Mouse (Mus musculus) ES-Bruce4 (cell line): ENCODE data around the gene Rab31. TPM values are rescaled to one million over a fixed set of nuclear protein-coding genes. Genes with fewer than 3 reads are reported as not detected.

Experiments used
- H3K27ac ChIP-seq: 2 replicates; pipeline ENCODE4 v1.5.1; 2012; ENCODE audit warnings: low read length, inconsistent platforms; ENCODE audit not compliant: insufficient read depth
- H3K27me3 ChIP-seq: 2 replicates; pipeline ENCODE4 v1.6.1; 2012; ENCODE audit warnings: mild to moderate bottlenecking, low read length, inconsistent platforms; ENCODE audit not compliant: control insufficient read depth, poor library complexity, insufficient read depth, severe bottlenecking
- H3K36me3 ChIP-seq: 2 replicates; pipeline ENCODE4 v1.6.1; 2012; ENCODE audit warnings: inconsistent platforms, mild to moderate bottlenecking, low read length, moderate library complexity; ENCODE audit not compliant: control insufficient read depth, poor library complexity, insufficient read depth, severe bottlenecking
- H3K4me1 ChIP-seq: one replicate; pipeline ENCODE4 v1.8.1; 2011; ENCODE audit warnings: low read length; ENCODE audit not compliant: control insufficient read depth, insufficient read depth
- H3K4me3 ChIP-seq: 2 replicates; pipeline ENCODE4 v1.5.1; 2011; ENCODE audit warnings: low read depth, mild to moderate bottlenecking, low read length
- H3K9ac ChIP-seq: 2 replicates; pipeline ENCODE4 v1.6.1; 2012; ENCODE audit warnings: low read depth, mild to moderate bottlenecking, inconsistent platforms; ENCODE audit not compliant: poor library complexity, severe bottlenecking
- H3K9me3 ChIP-seq: replicated peaks from 2 replicates; pipeline ENCODE4 v1.6.1; 2012; ENCODE audit warnings: mild to moderate bottlenecking, low read length, inconsistent platforms; ENCODE audit not compliant: control insufficient read depth, poor library complexity, insufficient read depth, severe bottlenecking
- CTCF ChIP-seq: IDR thresholded peaks from one replicate; pipeline ENCODE4 v1.8.1; 2011; ENCODE audit warnings: low read depth, low read length
- EP300 ChIP-seq: IDR thresholded peaks from 2 replicates; pipeline ENCODE4 v1.6.1; 2011; ENCODE audit warnings: low read depth, low read length; ENCODE audit not compliant: insufficient read depth
- POLR2A ChIP-seq: IDR thresholded peaks from one replicate; pipeline ENCODE4 v1.8.1; 2011; ENCODE audit warnings: low read length; ENCODE audit not compliant: insufficient read depth
- polyA plus RNA-seq: library from polyadenylated mRNA; stranded (reverse); fragments of >200 nt; gene quantifications from 2 replicates; pipeline ENCODE4 v1.2.4, GENCODE M21; 2011; ENCODE audit warnings: low read depth; ENCODE audit not compliant: missing spikeins, insufficient read depth, insufficient read length

Gene Rab31
- polyA plus RNA-seq, 1 experiment, result 18.7 TPM

GRCm38 (mm10) chr17:65675985-65676384, 96.6 kb downstream of the Rab31 start:
- Histone ChIP-seq H3K27me3 (no peaks in the 10 kb centered on the region), H3K9ac (no peak overlapping the region), H3K4me1 (peaks cover 1% of the 10 kb centered on the region), H3K36me3 (no peaks in the 10 kb centered on the region), H3K27ac (no peak overlapping the region), H3K9me3 (no peaks in the 10 kb centered on the region), H3K4me3 (no peak overlapping the region)
- TF ChIP-seq POLR2A, result no peak
- TF ChIP-seq CTCF, result no peak
- TF ChIP-seq EP300, result no peak

GRCm38 (mm10) chr17:65674710-65675171, 97.8 kb downstream of the Rab31 start:
- Histone ChIP-seq H3K4me3 (no peak overlapping the region), H3K27ac (no peak overlapping the region), H3K36me3 (no peaks in the 10 kb centered on the region), H3K4me1 (no peaks in the 10 kb centered on the region), H3K9me3 (no peaks in the 10 kb centered on the region), H3K27me3 (no peaks in the 10 kb centered on the region), H3K9ac (no peak overlapping the region)
- TF ChIP-seq CTCF (no peak), EP300 (no peak), POLR2A (no peak)

GRCm38 (mm10) chr17:65672926-65673325, 99.6 kb downstream of the Rab31 start:
- no peak overlapping the region for H3K4me3 ChIP-seq
- TF ChIP-seq EP300, result no peak
- TF ChIP-seq POLR2A, result no peak
- no peak for TF ChIP-seq CTCF
- no peaks in the 10 kb centered on the region for H3K36me3 ChIP-seq
- H3K9me3 ChIP-seq, result no peaks in the 10 kb centered on the region
- H3K4me1 ChIP-seq, result no peaks in the 10 kb centered on the region
- H3K27ac ChIP-seq, result no peak overlapping the region
- no peaks in the 10 kb centered on the region for H3K27me3 ChIP-seq
- no peak overlapping the region for H3K9ac ChIP-seq

- Histone ChIP-seq H3K27ac (no peak overlapping the region), H3K9me3 (no peaks in the 10 kb centered on the region), H3K4me1 (peaks cover 5% of the 10 kb centered on the region), H3K27me3 (no peaks in the 10 kb centered on the region), H3K9ac (no peak overlapping the region), H3K36me3 (no peaks in the 10 kb centered on the region), H3K4me3 (no peak overlapping the region)
- no peak for TF ChIP-seq EP300
Observed at GRCm38 (mm10) chr17:65669061-65669460, 103.5 kb downstream of the Rab31 start.

GRCm38 (mm10) chr17:65667792-65668191, 104.8 kb downstream of the Rab31 start:
- H3K9me3 ChIP-seq, result no peaks in the 10 kb centered on the region
- H3K9ac ChIP-seq, result no peak overlapping the region
- H3K4me1 ChIP-seq, result peaks cover 6% of the 10 kb centered on the region
- H3K36me3 ChIP-seq, result no peaks in the 10 kb centered on the region
- H3K27me3 ChIP-seq, result no peaks in the 10 kb centered on the region
- no peak overlapping the region for H3K27ac ChIP-seq
- H3K4me3 ChIP-seq, result no peak overlapping the region
- TF ChIP-seq EP300 (no peak), POLR2A (no peak), CTCF (no peak)

GRCm38 (mm10) chr17:65666388-65667161, 106.0 kb downstream of the Rab31 start:
- no peaks in the 10 kb centered on the region for H3K36me3 ChIP-seq
- peaks cover 6% of the 10 kb centered on the region for H3K4me1 ChIP-seq
- TF ChIP-seq EP300, result no peak
- no peak for TF ChIP-seq CTCF
- TF ChIP-seq POLR2A, result no peak
- H3K27ac ChIP-seq, result no peak overlapping the region
- no peaks in the 10 kb centered on the region for H3K9me3 ChIP-seq
- no peaks in the 10 kb centered on the region for H3K27me3 ChIP-seq
- no peak overlapping the region for H3K9ac ChIP-seq
- no peak overlapping the region for H3K4me3 ChIP-seq
